Mouse (Mus musculus) limb, embryonic 14.5 days (tissue): ENCODE results near the gene Siae. TPM values are rescaled to one million over a fixed set of nuclear protein-coding genes. Genes with fewer than 3 reads are reported as not detected.
A peak's percentile ranks its signal among the peaks of the same experiment; 100 is the strongest.

Source experiments
- ATAC-seq: fragments of 200-750 bp; cut with Nextera tagmentation; 2 replicates; pipeline ENCODE4 v1.8.0; 2017; ENCODE audit warnings: low read depth, moderate number of reproducible peaks, moderate TSS enrichment; ENCODE audit not compliant: low FRiP score
- DNase-seq: peaks from one replicate; pipeline ENCODE4 v3.0.0-alpha.2; 2015; ENCODE audit warnings: low spot score
- H3K27ac ChIP-seq: fragments of 300-500 bp; sonication (generic); replicated peaks from 2 replicates; pipeline ENCODE4 v1.5.1; 2014; ENCODE audit warnings: low read depth, mild to moderate bottlenecking, low read length, moderate library complexity, mixed read lengths
- H3K27me3 ChIP-seq: fragments of 300-500 bp; sonication (generic); 2 replicates; pipeline ENCODE4 v1.6.1; 2014; ENCODE audit warnings: low read length, mixed read lengths; ENCODE audit not compliant: control insufficient read depth, insufficient read depth
- H3K36me3 ChIP-seq: fragments of 300-500 bp; sonication (generic); 2 replicates; pipeline ENCODE4 v1.6.1; 2014; ENCODE audit warnings: mild to moderate bottlenecking, low read length, moderate library complexity, mixed read lengths; ENCODE audit not compliant: control insufficient read depth, insufficient read depth
- H3K4me1 ChIP-seq: fragments of 300-500 bp; sonication (generic); 2 replicates; pipeline ENCODE4 v1.6.1; 2014; ENCODE audit warnings: antibody characterized with exemption, low read length, mixed read lengths; ENCODE audit not compliant: control insufficient read depth, insufficient read depth
- H3K4me2 ChIP-seq: fragments of 300-500 bp; sonication (generic); replicated peaks from 2 replicates; pipeline ENCODE4 v1.6.1; 2014; ENCODE audit warnings: low read depth, mild to moderate bottlenecking, low read length, moderate library complexity; ENCODE audit not compliant: severe bottlenecking
- H3K4me3 ChIP-seq: fragments of 300-500 bp; sonication (generic); replicated peaks from 2 replicates; pipeline ENCODE4 v1.5.1; 2014; ENCODE audit warnings: low read length
- H3K9ac ChIP-seq: fragments of 300-500 bp; sonication (generic); 2 replicates; pipeline ENCODE4 v1.6.1; 2014; ENCODE audit warnings: mild to moderate bottlenecking, low read depth, low read length, moderate library complexity; ENCODE audit not compliant: severe bottlenecking
- H3K9me3 ChIP-seq: fragments of 300-500 bp; sonication (generic); 2 replicates; pipeline ENCODE4 v1.6.1; 2016; ENCODE audit warnings: low read length; ENCODE audit not compliant: control insufficient read depth
- POLR2A ChIP-seq: fragments of 200-500 bp; IDR thresholded peaks from 2 replicates; pipeline ENCODE4 v1.8.0; 2012; ENCODE audit warnings: inconsistent platforms, mild to moderate bottlenecking, moderate library complexity, borderline replicate concordance; ENCODE audit not compliant: insufficient read depth, insufficient read length; ENCODE audit errors: extremely low read depth
- WGBS: fragments of 180-500 bp; shearing (Covaris S2); extraction: QIAGEN DNeasy Blood & Tissue Kit; methylation state at CpG from one replicate; pipeline ENCODE4 v1.1.7; 2014; 5-methylcytosine and 5-hydroxymethylcytosine counted together
- polyA plus RNA-seq, 2 experiments: library from polyadenylated mRNA; depleted of rRNA in 1 of 2; stranded (reverse) in 1 of 2; unstranded in 1 of 2; fragments of >200 nt; fragmentation: Nextera tagmentation in 1 of 2; extraction: Ambion mirVana in 1 of 2; gene quantifications; 2 replicates each; pipeline versions ENCODE4 v1.2.1 to v1.2.3; 2012 to 2014

The Siae gene
- polyA plus RNA-seq, 2 experiments: 8.1 to 9.4 TPM

- Histone ChIP-seq H3K9ac (no peak within 1 kb of the TSS), H3K27ac (peak within 1 kb of the TSS; percentile 38; the same call in 1 of the 2 replicates), H3K36me3 (no peaks in the 10 kb centered on the region), H3K9me3 (no peaks in the 10 kb centered on the region), H3K27me3 (no peaks in the 10 kb centered on the region), H3K4me3 (no peak within 1 kb of the TSS), H3K4me2 (0 out of 2 replicates have a peak within 1 kb of the TSS, but pooled peaks have one; percentile 3), H3K4me1 (0 out of 2 replicates have a peak, but pooled peaks cover 5% of the 10 kb centered on the region)
- TF ChIP-seq POLR2A: no peak
- peak; percentile 57; the same call in 1 of the 2 replicates for ATAC-seq
- DNase-seq: peak; percentile 18
- WGBS: 45% methylated on average over 6 of the region's 6 CpGs
Observed at GRCm38 (mm10) chr9:37669115-37669514, 113.6 kb downstream of the Siae start, which contains the start of gene Panx3. Panx3 (minus strand) TSS chr9:37669235.

DNA sequence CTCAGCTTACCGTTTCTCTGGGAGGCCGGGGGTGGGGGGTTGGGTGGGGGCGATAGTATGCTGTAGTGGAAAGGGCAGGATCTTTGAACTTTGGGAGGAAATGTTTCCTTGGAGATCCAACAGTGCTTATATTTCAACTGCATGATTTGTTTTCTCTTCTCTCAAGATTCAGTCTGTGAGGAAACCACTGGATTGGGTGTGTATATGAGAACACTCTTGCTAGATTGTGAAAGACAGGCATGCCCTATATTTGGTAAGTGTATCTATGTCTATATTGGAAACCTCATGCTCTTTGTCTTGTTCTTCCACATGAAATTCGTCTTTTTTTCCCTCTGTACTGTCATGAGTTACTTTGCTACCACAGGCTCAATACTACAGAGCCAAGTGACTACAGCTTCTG, 114.2 kb downstream of the Siae start:
- no peak for ATAC-seq
- H3K9ac ChIP-seq: no peak overlapping the region
- H3K36me3 ChIP-seq: no peaks in the 10 kb centered on the region
- no peaks in the 10 kb centered on the region for H3K9me3 ChIP-seq
- no peaks in the 10 kb centered on the region for H3K27me3 ChIP-seq
- 68% methylated on average over 4 of the region's 4 CpGs for WGBS
- H3K4me3 ChIP-seq: no peak overlapping the region
- H3K4me1 ChIP-seq: 0 out of 2 replicates have a peak, but pooled peaks cover 5% of the 10 kb centered on the region
- no peak for DNase-seq
- H3K4me2 ChIP-seq: no peak overlapping the region
- TF ChIP-seq POLR2A: no peak
- H3K27ac ChIP-seq: no peak overlapping the region; the same call in 1 of the 2 replicates

GRCm38 (mm10) chr9:37670261-37670660, 114.8 kb downstream of the Siae start:
- DNase-seq: no peak
- 89% methylated on average over 3 of the region's 3 CpGs for whole genome bisulfite sequencing
- ATAC-seq: no peak
- 0 out of 2 replicates have a peak, but pooled peaks cover 5% of the 10 kb centered on the region for H3K4me1 ChIP-seq
- no peaks in the 10 kb centered on the region for H3K27me3 ChIP-seq
- H3K4me2 ChIP-seq: no peak overlapping the region
- H3K9ac ChIP-seq: no peak overlapping the region
- H3K27ac ChIP-seq: no peak overlapping the region; the same call in 1 of the 2 replicates
- no peak overlapping the region for H3K4me3 ChIP-seq
- H3K9me3 ChIP-seq: no peaks in the 10 kb centered on the region
- H3K36me3 ChIP-seq: no peaks in the 10 kb centered on the region
- TF ChIP-seq POLR2A: no peak

DNA sequence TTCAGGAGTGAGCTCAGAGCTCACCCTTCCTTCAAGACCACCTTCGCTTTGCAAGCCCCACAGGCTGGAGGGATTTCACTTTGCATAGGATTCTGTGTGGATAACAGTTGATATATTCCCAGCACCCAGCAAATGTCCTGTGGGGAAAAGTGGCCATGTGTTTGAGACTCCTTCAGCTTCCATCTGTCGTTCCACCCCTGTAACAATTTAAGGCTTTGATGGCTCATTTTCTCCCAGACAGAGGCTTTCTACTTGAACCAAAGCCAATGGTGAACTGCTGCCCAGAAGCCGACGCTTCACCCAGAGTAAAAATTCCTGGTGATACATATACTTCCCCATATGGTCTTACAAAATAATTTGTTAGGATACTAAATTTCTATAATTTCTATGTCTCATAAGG, 119.8 kb downstream of the Siae start:
- no peaks in the 10 kb centered on the region for H3K27me3 ChIP-seq
- ATAC-seq (no peak), DNase-seq (no peak)
- H3K4me2 ChIP-seq: no peak overlapping the region
- no peak overlapping the region for H3K27ac ChIP-seq
- no peaks in the 10 kb centered on the region for H3K36me3 ChIP-seq
- no peak for TF ChIP-seq POLR2A
- 74% methylated on average over 4 of the region's 4 CpGs for WGBS
- H3K9me3 ChIP-seq: no peaks in the 10 kb centered on the region
- H3K4me1 ChIP-seq: no peaks in the 10 kb centered on the region
- no peak overlapping the region for H3K4me3 ChIP-seq
- H3K9ac ChIP-seq: no peak overlapping the region

DNA sequence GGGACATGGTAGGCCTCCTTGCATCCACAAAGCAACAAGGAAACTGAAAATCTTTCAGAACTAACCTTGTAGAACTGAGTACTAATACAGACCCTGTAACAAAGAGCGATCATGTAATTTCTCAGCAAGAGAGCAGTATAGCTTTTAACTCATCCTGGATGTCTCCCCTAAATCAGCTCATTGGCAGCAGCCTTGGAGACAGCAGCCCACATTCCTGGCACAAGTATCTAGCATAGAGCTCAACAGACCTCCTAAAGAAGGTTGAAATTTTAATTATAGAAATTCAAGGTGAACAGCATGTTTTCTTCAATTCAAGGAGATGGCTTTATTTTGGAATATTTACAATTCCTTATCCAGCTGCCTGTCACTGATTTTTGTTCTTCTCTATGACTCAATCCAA, 125.6 kb downstream of the Siae start:
- ATAC-seq (no peak), DNase-seq (no peak)
- Histone ChIP-seq H3K36me3 (no peaks in the 10 kb centered on the region), H3K9ac (no peak overlapping the region), H3K4me3 (no peak overlapping the region), H3K9me3 (no peaks in the 10 kb centered on the region), H3K27ac (no peak overlapping the region), H3K27me3 (no peaks in the 10 kb centered on the region), H3K4me2 (no peak overlapping the region), H3K4me1 (no peaks in the 10 kb centered on the region)
- no peak for TF ChIP-seq POLR2A
- WGBS: 87% methylated on average over 1 of the region's 1 CpGs
